Mouse (Mus musculus) midbrain, postnatal 0 days (tissue): ENCODE results near the gene Zmiz1. TPM values are rescaled to one million over a fixed set of nuclear protein-coding genes. Genes with fewer than 3 reads are reported as not detected.
A peak's percentile ranks its signal among the peaks of the same experiment; 100 is the strongest.

Experiments used
- ATAC-seq: fragments of 200-750 bp; cut with Nextera tagmentation; 2 replicates; pipeline ENCODE4 v1.8.0; 2017; ENCODE audit warnings: moderate number of reproducible peaks, mild to moderate bottlenecking, moderate TSS enrichment, moderate library complexity; ENCODE audit not compliant: low FRiP score
- DNase-seq: peaks from one replicate; pipeline ENCODE4 v3.0.0-alpha.2; 2015; ENCODE audit warnings: low spot score
- H3K27ac ChIP-seq: fragments of 300-500 bp; sonication (generic); 2 replicates; pipeline ENCODE4 v1.5.1; 2014; ENCODE audit warnings: low read depth, mild to moderate bottlenecking, low read length, mixed read lengths
- H3K27me3 ChIP-seq: fragments of 300-500 bp; sonication (generic); 2 replicates; pipeline ENCODE4 v1.6.1; 2014; ENCODE audit warnings: low read length, control low read depth, mixed read lengths; ENCODE audit not compliant: insufficient read depth
- H3K36me3 ChIP-seq: fragments of 300-500 bp; sonication (generic); 2 replicates; pipeline ENCODE4 v1.6.1; 2014; ENCODE audit warnings: low read length, control low read depth, mixed read lengths; ENCODE audit not compliant: insufficient read depth
- H3K4me1 ChIP-seq: fragments of 300-500 bp; sonication (generic); 2 replicates; pipeline ENCODE4 v1.6.1; 2014; ENCODE audit warnings: mild to moderate bottlenecking, control low read depth, antibody characterized with exemption, low read length, mixed read lengths; ENCODE audit not compliant: insufficient read depth
- H3K4me2 ChIP-seq: fragments of 300-500 bp; sonication (generic); 2 replicates; pipeline ENCODE4 v1.6.1; 2014; ENCODE audit warnings: low read depth, mild to moderate bottlenecking, low read length, mixed read lengths; ENCODE audit not compliant: poor library complexity, severe bottlenecking
- H3K4me3 ChIP-seq: fragments of 300-500 bp; sonication (generic); 2 replicates; pipeline ENCODE4 v1.5.1; 2014; ENCODE audit warnings: low read depth, mild to moderate bottlenecking, low read length, moderate library complexity
- H3K9ac ChIP-seq: fragments of 300-500 bp; sonication (generic); replicated peaks from 2 replicates; pipeline ENCODE4 v1.6.1; 2014; ENCODE audit warnings: mild to moderate bottlenecking, low read length, moderate library complexity, mixed read lengths; ENCODE audit not compliant: poor library complexity, severe bottlenecking
- H3K9me3 ChIP-seq: fragments of 300-500 bp; sonication (generic); 2 replicates; pipeline ENCODE4 v1.6.1; 2016; ENCODE audit warnings: low read length, control low read depth
- CTCF ChIP-seq: IDR thresholded peaks from 2 replicates; pipeline ENCODE4 v1.5.1; 2016; ENCODE audit warnings: antibody characterized with exemption, mild to moderate bottlenecking
- WGBS: fragments of 180-500 bp; shearing (Covaris S2); extraction: QIAGEN DNeasy Blood & Tissue Kit; methylation state at CpG from one replicate; pipeline ENCODE4 v1.1.7; 2014; 5-methylcytosine and 5-hydroxymethylcytosine counted together
- polyA plus RNA-seq: library from polyadenylated mRNA; unstranded; fragments of >200 nt; fragmentation: Nextera tagmentation; extraction: Ambion mirVana; gene quantifications from 2 replicates; pipeline ENCODE4 v1.2.1, GENCODE M21; 2015
- total RNA-seq: library from RNA; depleted of rRNA; stranded (reverse); fragments of >200 nt; gene quantifications from 2 replicates; pipeline ENCODE4 v1.2.3, GENCODE M21; 2014

Gene Zmiz1
- total and polyA plus RNA-seq, 2 experiments from 2014 or later = 51.7 to 130 TPM

GRCm38 (mm10) chr14:25523230-25524110 is 64.5 kb downstream of the Zmiz1 start:
- H3K27me3 ChIP-seq = no peaks in the 10 kb centered on the region
- 71% methylated on average over 11 of the region's 11 CpGs for WGBS
- 0 out of 2 replicates have a peak, but pooled peaks cover 17% of the 10 kb centered on the region for H3K4me1 ChIP-seq
- peak; percentile 10 for TF ChIP-seq CTCF
- ATAC-seq (no peak), DNase-seq (no peak)
- no peak overlapping the region for H3K4me3 ChIP-seq
- 0 out of 2 replicates have a peak, but pooled peaks cover 4% of the 10 kb centered on the region for H3K36me3 ChIP-seq
- no peak overlapping the region for H3K27ac ChIP-seq
- H3K9me3 ChIP-seq = no peaks in the 10 kb centered on the region
- no peak overlapping the region for H3K9ac ChIP-seq
- no peak overlapping the region for H3K4me2 ChIP-seq

DNA sequence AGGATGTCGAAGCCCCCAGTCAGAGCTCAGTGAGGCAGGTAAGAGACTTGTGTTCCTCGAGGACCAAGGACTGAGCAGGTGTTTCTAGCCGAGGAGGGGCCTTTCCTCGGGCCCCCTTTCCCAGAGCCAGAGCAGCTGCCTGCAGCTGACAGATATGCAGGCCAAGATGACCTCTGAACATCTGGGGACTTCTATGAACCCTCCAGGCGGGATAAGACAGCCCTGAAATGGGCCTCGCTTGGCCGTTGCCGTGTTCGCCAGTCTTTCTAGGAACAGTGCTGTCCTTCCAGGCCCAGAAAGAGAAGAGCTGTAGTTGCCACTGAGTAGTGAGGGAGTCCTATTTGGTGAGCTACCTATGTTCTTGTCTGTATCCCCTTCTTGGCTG is 65.1 kb downstream of the Zmiz1 start:
- Histone ChIP-seq H3K4me1 (0 out of 2 replicates have a peak, but pooled peaks cover 17% of the 10 kb centered on the region), H3K4me3 (no peak overlapping the region), H3K4me2 (no peak overlapping the region), H3K27ac (no peak overlapping the region), H3K9me3 (no peaks in the 10 kb centered on the region), H3K27me3 (no peaks in the 10 kb centered on the region), H3K36me3 (no peaks in the 10 kb centered on the region), H3K9ac (no peak overlapping the region)
- ATAC-seq = no peak
- WGBS = 86% methylated on average over 9 of the region's 9 CpGs
- DNase-seq = no peak
- no peak for TF ChIP-seq CTCF

- ATAC-seq (no peak), DNase-seq (no peak)
- H3K36me3 ChIP-seq = no peaks in the 10 kb centered on the region
- no peak overlapping the region for H3K27ac ChIP-seq
- H3K9me3 ChIP-seq = no peaks in the 10 kb centered on the region
- WGBS = 80% methylated on average over 4 of the region's 4 CpGs
- TF ChIP-seq CTCF = no peak
- no peaks in the 10 kb centered on the region for H3K27me3 ChIP-seq
- no peak overlapping the region for H3K4me2 ChIP-seq
- H3K9ac ChIP-seq = no peak overlapping the region
- H3K4me3 ChIP-seq = no peak overlapping the region
- H3K4me1 ChIP-seq = 0 out of 2 replicates have a peak, but pooled peaks cover 12% of the 10 kb centered on the region
Measured at GRCm38 (mm10) chr14:25524884-25525283, 65.9 kb downstream of the Zmiz1 start.

DNA sequence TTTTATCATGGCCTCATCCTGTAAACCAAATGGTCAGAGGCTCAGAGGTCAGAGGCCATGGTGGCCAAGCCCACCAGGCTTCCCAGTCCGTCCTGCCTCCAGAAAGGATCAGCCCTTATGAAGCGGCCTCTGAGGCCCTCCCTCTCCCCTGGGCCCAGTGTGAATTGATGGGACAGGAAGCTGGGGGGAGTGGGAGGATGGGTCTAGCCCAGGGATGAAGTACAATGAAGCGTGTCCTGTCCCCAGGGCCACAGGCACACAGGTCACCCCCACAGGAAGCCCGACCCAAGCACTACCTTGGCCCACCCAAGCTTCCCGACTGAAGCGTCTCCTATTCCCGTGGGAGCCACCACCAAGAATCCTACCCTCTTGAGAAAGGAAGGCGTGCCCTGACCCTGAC is 66.7 kb downstream of the Zmiz1 start:
- DNase-seq (no peak), ATAC-seq (no peak; the same call in 1 of the 2 replicates)
- H3K27me3 ChIP-seq = no peaks in the 10 kb centered on the region
- 0 out of 2 replicates have a peak, but pooled peaks cover 6% of the 10 kb centered on the region for H3K4me1 ChIP-seq
- no peak overlapping the region for H3K4me2 ChIP-seq
- TF ChIP-seq CTCF = no peak
- H3K9ac ChIP-seq = no peak overlapping the region
- no peak overlapping the region for H3K27ac ChIP-seq
- H3K4me3 ChIP-seq = no peak overlapping the region
- no peaks in the 10 kb centered on the region for H3K9me3 ChIP-seq
- H3K36me3 ChIP-seq = no peaks in the 10 kb centered on the region
- WGBS = 51% methylated on average over 8 of the region's 8 CpGs

DNA sequence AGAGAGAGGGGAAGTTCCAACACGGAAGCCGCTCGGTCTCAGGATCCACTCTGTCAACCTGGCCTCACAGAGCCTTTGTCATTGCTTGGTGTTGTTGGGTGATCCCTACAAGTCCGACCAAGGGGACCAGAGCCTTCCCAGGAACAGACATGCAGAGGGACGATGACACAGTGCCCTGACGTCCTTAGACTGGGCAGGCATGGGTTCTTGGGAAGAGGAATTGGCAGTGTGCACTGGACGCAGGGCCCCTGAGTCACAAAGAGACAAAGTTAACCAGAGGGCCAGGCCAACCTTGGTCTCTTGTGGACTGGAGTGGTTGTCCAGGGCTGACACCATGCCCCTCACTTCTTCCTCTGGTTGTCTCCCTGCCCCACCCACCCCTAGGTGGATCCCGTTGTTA is 67.9 kb downstream of the Zmiz1 start:
- Histone ChIP-seq H3K4me3 (no peak overlapping the region), H3K36me3 (no peaks in the 10 kb centered on the region), H3K27ac (no peak overlapping the region), H3K9ac (no peak overlapping the region), H3K9me3 (no peaks in the 10 kb centered on the region), H3K27me3 (no peaks in the 10 kb centered on the region), H3K4me1 (0 out of 2 replicates have a peak, but pooled peaks cover 4% of the 10 kb centered on the region), H3K4me2 (no peak overlapping the region)
- WGBS = 85% methylated on average over 8 of the region's 8 CpGs
- no peak for TF ChIP-seq CTCF
- ATAC-seq (no peak), DNase-seq (no peak)

GRCm38 (mm10) chr14:25527321-25527720 is 68.3 kb downstream of the Zmiz1 start:
- no peaks in the 10 kb centered on the region for H3K27me3 ChIP-seq
- 0 out of 2 replicates have a peak, but pooled peaks cover 4% of the 10 kb centered on the region for H3K4me1 ChIP-seq
- DNase-seq (no peak), ATAC-seq (no peak)
- H3K9ac ChIP-seq = no peak overlapping the region
- TF ChIP-seq CTCF = no peak
- 81% methylated on average over 2 of the region's 2 CpGs for WGBS
- no peak overlapping the region for H3K27ac ChIP-seq
- H3K36me3 ChIP-seq = no peaks in the 10 kb centered on the region
- H3K9me3 ChIP-seq = no peaks in the 10 kb centered on the region
- no peak overlapping the region for H3K4me2 ChIP-seq
- H3K4me3 ChIP-seq = no peak overlapping the region
